Mouse (Mus musculus) lung, postnatal 25 days (tissue): ENCODE results near the gene Akap13.

Experiments
- DNase-seq: peaks from one replicate; pipeline ENCODE4 v3.0.0; 2022; ENCODE audit warnings: low spot score

The Akap13 gene

DNA sequence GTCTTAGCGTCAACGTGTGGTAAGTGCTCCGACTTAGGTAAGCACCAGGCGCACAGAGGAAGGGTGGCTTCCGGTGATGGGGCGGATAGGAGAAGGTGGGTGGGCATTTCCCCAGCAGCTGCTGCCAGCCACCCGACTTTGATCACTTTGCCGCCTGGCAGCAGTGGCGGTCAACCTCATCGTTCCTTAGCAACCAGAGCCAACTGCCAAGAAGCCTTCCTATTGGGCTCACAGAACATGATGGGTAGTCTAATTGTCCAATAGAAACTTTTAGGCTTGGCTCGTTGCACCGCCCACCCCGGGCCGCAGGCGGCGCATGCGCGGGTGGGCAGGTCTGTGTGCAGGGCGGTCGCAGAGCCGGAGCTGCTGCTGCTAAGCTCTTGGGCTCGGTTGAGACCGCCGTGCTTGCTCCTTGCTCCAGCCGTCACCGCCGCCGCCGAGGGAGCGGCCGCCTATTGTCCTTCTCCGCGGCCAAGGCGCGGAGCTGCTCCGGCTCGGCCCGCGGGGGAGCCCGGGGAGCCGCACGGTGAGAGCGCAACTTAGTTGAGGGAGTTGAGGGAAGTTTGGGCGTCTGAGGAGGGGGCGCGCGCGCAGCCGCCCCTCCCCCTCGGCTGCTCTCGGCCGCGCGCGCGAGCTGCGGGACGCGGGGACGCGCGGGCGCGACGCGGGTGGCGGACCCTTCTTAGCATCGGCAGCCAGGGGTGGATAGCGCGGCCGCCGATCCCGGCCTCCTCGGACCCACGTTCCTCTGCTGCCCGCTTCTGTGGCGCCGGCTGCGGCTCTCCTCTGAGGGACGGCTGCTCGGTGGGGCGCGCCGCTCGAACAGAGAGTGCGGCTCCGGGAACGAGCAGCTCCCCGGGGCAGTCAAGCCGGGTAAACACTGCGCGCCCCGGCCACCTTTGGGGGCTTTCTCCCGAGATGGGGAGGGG, at the start of gene Akap13:
Akap13 (plus strand) TSS at position 312 of the 929 bp plus-strand sequence.
- peak; percentile 98 for DNase-seq

DNA sequence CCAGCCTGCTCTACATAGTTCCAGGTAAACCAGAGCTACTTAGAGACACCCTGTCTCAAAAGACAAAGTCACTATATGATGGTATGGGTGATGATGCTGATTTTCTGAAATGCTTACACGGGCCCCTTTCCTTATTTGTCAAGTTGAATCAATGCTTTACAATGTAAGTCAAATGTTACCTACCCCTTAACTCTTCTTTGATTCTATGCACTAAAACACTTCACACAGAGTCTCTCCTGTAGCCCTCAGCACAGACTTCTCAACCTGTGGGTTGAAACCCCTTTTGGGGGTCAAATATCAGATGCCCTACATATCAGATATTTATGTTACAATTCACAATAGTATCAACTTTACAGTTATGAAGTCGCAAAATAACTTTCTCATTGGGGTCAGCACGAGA, 44.7 kb upstream of the Akap13 start:
- no peak for DNase-seq

DNA sequence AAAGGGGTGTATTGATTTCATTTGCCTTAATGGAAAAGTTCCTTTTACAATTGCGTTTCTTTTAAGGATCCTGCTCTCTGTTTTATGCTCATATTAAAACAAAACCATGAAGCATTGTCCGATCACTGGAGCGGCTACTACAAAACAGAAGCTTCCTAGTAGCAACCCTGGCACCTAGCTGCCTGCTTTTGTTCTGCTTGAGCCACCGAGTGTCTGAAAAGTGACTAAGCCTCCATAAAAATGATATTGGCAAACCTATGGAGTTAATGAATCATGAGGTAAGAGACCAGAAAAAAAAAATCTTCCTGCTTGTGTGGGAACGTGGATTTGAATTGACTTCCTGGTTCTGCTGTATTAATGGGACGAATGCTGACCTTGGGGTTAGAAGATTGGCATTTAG, 44.1 kb upstream of the Akap13 start:
- DNase-seq, result no peak

DNA sequence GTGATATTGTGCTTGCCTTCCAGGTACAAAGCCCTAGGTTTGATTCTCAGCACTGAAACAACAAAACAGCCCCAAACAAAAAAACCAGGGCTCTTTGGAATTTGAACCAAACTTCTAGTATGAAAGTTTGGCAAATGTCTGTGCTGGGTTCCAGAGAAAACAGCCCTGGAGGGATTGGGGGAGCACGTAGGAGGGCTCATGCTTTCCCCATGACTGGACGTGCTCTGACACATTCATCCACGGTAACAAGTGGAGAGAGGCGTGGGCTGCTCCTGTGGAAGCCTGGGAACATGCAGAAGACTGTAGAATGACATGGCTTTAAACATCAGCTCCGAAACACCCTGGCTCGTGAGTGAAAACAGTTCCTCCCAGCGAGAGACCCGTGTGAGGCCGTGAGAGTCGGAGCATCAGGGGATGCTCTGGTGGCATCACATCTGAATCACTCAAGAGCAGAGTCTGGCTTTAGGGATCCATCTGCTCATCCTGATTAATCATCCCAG, 43.3 kb upstream of the Akap13 start:
- no peak for DNase-seq

DNA sequence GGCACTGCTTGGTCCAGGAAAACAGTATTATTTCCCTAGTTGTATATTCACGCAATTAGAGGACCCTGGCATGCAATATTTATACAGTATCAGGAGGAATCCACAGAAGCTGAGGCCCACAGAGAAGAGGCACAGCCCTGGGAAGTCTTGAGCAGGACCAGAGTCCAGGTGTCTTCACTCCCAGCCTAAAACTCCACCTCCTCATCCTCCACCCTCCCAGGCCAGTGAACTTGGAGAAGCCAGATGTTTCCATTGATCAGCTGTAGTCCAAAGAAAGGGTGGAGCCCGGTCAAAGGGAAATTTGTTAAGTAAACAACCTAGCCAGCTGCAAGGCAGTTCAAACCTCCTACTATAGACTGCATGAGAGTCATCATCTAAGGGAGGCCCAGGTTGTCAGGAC, 42.8 kb upstream of the Akap13 start:
- no peak for DNase-seq

DNA sequence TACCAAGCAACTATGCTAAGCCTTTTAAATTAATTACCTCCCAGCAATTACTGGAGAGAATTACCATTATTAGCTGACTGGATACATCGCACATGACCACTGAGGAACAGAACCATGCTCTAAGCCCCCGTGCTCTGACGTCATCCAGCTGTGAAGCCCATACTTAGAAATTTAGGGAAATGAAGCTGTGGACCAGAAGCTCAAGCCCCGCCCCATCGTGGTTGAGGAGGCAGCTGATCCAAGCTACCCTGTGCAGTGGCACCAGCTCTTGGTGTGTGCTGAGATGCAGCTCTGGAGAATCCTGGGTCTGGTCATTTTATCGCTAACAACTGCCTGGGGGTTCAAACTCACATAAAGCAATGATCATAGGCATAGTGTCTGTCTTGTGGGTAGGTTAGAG, 41.4 kb upstream of the Akap13 start:
- DNase-seq, result no peak

DNA sequence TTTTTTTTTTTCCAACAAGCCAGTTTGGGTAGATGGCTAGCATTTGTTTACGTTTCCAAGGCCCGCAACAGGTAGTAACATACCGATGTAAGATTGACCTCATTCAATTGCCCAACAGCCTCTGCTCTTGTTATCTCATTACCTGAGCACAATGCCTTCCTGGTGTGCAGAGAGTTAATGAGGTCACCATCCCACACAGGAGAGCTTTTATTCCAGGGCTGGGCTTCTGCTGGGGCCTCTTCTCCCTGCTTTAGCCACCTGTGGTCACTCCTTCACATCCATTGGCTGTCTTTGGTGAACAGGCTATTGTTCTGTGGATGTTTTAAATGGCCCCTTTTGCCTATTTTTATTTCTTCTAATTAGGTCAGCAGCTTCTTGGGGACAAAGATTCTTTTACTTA, 41.0 kb upstream of the Akap13 start:
- no peak for DNase-seq

DNA sequence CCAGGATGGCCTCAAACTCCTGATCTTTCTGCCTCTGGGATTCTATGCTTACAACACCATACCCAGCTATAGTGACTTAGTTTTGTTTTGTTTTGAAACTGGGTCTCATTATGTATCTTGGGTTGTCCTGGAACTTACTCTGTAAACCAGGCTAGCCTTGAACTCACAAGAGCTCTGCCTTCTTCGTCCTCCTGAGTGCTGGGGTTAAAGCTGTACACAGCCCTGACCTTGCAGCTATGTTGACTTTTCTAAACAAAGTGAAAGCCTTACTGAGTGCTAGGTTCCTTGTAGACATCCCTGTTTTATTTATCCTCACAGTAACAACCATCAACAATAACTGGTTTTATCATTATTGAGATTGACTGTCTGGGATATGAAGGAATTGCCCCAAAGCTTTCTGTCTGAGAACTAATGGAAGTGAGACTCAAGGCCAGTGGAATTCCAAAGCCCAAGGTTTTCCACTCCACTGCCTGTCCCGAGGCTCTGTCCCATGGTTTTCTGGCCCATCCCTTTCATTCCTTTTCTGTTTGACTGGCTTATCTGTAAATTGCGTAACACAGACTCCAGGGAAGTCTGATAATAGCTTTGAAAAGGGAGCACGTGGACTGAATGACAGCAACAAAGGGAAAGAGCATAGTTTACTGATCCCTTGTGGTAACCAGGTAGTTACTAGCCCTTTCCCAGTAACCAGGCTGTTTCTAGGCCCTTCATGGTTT, 40.0 kb upstream of the Akap13 start:
- peak; percentile 71 for DNase-seq

DNA sequence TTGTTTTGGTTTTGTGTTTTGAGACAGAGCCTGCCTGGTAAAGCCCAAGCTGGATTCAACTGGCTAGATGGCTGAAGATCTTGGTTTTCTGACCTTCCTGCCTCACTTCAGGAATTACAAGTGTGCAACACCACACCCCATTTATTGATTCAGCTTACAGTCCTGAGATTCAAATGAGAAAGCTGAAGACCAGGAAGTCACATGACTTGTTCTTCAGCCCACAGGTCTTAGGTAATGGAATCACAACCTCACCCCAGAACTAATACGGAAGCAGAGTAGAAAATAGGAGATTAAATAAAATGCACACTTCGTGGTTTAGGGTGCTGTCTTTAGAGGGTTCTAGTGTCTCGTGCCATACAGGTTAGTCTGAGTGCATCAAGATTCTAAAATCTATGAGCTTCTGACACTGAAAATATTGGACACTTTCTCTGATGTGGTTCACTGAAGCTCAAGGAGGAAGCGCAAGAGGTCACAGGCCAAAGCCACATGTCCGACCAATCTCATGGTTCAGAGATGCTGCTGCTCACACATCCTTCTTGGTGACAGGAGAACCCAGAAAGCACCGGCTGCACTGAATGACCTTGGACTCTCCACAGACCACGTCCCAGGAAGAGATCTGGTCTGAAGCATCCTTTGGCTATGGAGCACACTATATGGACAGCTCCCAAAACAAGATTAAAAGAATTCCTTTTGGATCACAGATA, 39.3 kb upstream of the Akap13 start:
- peak; percentile 35 for DNase-seq

DNA sequence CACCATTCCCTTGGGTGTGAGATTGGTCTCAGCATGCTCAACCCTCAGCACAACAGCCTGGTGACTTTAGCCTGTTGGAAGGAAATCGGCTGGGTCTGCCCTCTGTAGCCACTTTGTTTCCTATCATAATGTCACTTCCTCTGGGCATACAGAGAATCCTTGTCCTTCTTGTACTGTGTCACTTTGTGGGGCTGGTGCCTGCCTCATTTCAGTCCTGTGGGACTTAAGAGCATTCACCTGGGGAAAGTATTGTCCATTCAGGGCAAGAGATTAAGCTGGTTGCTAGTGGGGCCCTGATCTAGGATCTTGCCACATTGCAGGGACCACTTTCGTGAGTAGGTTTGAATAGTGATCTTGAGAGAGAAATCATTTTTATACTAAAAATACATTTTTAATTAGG, 34.4 kb upstream of the Akap13 start:
- DNase-seq, result no peak

DNA sequence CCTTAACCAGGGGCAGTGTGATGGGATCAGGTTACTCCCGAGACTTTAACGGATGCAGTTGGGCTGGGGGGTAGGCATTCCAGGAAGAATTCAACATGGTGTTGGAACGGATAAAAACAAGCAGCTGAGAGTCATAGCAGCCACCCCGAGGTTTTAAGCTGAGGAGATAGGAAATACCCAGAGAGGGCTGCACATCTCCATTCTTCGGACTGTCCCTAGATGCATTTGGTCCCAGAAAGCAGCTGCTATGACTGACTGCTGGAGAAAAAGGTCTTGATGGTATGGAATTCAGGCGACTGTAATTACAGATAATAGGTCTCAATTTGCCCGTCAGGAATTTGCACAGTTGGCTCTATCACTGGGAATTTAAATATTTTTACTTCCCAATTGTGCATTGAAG, 31.2 kb upstream of the Akap13 start:
- no peak for DNase-seq

DNA sequence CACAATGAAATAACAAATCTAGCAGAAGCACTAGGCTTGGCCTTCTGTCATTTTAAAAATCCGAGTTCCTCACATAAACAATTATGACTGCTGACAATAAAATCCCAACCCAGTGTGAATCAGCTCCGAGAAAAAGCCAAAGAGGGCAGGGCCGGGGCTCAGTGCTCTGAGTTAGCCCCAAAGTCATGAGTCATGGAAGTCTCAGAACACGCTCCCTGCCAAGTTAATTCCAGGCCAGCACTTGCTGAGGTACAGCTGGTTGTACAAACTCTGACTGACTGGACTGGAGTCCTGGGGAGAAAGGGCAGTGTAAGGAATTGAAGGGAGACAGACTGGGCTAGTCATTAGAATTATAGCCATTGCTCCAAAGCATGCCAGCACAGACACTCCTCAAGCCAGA, 28.0 kb upstream of the Akap13 start:
- peak; percentile 81 for DNase-seq

DNA sequence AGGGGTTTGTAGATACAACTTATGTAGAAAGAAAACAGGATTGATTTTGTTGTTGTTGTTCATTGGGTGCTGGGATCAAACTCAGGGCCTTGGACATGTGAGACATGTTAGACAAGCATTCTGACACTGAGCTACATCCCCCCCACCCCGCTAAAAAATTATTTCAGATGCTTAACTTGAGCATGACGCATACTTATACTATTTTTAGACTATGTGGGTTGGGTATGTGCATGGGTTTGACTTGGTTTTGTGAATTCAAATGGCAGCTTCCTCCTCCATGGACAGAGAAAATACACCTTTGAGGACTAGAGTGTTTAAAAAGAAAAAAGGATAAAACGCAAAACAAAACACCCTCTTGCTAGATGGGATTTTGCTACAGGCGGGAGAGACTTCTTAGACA, 26.4 kb upstream of the Akap13 start:
- no peak for DNase-seq

DNA sequence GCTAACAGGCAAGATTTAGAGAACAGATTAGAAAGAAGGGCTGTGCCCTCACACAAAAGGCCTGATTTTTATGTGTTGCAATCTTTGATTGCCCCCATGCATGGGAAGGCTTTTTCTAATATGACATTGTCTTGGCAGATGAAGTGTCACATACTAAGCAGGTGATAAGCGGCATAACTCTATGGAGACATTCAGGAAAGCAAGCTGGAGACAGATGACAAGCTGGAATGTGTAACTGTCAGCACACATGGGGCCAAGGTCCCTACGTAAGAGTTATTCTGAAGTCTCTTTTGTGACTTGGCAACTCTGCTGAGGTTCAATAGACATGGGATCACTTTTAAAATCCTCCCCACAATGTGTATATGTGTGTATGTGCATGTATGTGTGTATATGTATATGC, 24.8 kb upstream of the Akap13 start:
- DNase-seq, result no peak

DNA sequence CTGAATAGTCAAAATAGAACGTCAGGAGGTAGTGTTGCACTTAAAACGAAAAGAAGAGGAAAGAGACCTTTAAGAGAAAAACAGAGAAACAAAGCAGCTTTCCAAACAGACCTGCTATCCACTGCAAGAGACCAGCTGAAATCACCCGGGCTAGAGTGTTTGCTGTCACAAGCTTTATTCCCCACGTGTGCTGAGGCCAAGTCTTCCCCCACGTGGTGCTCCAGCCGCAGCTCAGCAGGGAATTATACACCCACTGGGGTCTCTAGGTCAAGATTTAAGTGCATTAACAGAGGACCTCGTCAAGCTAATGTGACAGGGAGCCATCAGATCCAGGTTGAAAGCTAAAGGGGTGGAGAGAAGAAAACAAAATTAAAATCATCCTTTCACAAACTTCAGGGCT, 24.3 kb upstream of the Akap13 start:
- no peak for DNase-seq

DNA sequence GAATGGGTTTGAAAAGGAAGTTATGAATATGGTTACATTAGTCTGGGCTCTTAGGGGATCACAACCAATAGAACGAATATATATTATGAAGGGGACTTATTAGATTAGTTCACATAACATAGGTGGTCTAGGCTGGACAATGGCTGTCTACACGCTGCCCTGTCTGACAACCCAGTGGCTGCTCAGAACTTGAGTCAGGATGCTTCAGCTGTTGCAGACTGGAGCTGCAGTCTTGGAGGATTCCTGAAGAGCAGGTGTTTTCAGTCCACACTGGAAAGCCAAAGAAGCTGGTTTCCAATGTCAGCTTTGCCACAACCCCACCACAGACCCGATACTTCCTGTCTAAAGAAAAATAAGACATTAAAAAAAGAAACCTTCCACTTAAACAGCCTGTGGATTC, 23.3 kb upstream of the Akap13 start:
- DNase-seq, result no peak

DNA sequence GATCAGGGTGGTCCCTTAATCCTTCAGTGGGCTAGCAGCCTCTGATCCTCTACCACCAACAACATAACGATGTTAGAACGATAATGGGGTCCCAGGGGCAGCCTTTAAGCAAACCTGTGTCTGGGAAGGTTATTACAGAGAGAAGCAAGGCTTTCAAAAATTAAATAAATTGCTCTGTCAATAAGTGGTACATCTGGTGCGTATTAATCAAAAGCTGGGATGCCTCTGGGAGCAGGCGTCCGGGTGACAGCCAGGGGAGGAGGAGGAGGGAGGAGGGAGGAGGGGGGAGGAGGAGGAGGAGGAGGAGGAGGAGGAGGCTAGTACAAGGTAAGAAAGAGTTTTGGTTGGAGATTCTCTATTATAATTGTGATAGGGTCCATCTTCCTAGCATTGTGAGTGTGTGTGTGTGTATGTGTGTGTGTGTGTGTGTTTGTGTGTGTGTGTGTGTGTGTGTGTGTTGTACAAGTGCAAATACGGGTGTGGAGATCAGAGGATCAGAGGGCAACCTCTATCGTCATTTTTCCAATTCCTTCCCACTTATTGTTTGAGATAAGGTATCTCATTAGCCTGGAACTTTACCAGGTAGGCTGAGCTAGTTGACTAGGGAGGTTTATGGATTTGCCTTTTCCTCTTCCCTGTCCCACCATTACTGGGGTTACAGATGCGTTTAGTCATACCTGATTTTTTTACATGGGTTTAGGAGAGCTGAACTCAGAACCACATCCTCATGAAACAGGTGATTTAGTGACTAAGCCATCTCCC, 18.7 kb upstream of the Akap13 start:
- DNase-seq, result no peak

DNA sequence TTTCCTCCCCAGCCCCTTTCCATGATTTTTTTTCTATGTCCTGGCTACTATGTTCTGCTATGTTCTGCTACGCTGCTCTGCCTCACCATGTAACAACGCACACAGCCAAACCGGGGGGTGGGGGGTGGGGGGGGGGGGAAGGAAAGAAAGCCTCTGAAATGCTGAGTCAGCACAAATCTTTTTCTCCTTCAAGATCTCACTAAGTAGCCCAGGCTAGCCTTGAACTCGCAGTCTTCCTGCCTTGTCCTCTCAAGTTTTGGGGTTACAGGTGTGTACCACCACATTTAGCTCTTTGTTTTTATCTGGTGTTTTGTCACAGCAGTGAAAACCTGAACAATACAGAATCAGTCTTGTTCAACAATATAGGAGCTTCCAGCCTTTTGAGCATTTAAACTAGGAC, 15.8 kb upstream of the Akap13 start:
- DNase-seq, result no peak

DNA sequence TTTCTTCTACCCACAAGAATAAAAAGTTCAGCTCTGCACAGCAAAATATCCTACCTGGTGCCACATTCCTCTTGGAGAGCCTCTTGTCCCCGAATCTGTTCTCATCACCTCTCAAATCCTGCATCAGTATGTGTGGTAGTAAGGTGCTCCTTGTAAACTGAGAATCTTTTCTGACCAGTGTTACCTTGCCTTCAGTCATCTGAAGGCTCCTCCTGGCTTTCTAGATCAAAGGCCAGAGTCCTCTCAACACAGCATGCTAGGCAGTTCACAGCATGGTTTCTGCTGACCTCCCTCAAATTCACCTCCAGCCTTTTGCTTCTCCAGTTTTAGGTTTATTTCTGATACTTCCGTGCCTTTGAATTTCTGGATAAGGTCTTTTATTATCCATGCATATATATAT, 15.1 kb upstream of the Akap13 start:
- DNase-seq, result no peak

DNA sequence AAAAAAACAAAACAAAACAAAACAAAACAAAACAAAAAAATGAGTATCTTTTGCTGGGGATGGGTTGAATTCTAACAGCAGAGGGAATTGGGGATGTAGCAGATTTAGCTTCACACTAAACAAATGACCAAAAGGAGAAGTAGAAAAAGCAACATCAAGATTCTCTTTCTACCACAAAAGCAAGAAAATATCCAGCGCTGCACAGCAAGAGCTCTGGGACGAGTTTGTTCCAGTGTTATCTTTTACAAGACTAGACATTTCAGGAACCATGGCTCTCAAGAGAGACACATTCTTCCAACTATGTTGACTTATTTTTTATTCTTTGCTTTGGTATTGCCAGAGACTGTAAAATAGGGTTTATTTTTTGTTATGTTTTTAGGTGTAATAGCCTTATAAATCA, 13.4 kb upstream of the Akap13 start:
- DNase-seq, result no peak

DNA sequence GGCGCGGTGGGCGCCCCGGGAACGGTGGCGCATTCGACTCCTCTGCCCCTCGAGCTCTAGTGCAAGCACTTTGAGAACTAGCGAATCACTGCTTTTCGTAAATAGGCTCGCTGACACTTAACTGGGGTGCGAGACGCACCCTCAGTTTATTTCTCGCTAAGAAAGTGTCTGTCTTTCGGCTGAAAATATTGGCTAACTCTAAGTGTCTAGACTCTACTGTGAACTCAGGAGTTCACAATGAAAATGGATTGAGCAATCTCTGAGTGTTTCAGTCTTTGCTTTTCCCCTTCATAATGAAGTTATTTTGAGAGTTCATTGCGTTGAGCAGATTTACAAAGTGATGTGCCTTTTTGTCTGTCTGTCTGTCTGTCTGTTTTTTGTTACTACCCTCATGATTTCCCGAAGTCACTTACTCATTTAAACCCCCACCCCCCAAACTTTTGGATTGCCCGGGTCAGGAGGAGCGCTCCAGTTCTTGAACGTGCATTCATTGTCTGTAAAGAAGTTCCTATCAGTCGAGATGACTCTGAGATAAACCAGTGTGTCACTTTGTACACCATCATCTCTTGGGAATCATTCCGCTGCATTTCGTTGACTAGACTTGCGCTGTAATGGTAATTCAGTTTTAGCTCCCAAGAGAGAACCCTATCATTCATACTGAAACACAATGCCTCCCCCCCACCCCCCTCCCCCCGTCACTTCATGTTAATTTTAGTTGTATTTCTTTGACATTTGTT, 986 bp downstream of the Akap13 start:
- peak; percentile 48 for DNase-seq
